Mouse (Mus musculus) frontal cortex, postnatal 36 days (tissue): ENCODE measurements around the gene Cdh13.
"Not testable (repeated sequence)": the region's sequence is repeated elsewhere in the genome, so short reads cannot be mapped to it uniquely, and the experiment has no call there.

ENCODE experiments used
- DNase-seq, 2 experiments: peaks; one replicate each; pipeline ENCODE4 v3.0.0; 2022; ENCODE audit warnings: low spot score in 2 of 2

The Cdh13 gene

DNA sequence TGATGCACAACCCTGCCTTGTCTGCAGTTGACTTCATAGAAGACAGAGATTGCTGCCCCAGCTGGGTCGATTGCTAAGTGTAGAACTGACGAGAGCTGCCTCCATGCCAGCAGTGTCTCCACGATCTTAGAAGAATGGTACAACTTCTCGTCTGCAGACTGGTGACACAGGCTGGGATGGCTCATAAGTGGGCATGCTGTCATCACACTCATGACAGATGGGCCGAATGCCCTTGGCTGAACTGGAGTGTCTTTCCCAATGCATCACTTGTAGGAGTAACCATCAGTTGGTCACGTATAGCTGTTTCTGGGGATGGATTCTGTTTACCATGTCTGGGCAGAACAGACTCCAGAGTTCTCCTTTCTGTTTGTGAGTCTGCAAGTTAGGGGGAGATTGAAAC lies 392.7 kb downstream of the Cdh13 start:
- no peak for DNase-seq

DNA sequence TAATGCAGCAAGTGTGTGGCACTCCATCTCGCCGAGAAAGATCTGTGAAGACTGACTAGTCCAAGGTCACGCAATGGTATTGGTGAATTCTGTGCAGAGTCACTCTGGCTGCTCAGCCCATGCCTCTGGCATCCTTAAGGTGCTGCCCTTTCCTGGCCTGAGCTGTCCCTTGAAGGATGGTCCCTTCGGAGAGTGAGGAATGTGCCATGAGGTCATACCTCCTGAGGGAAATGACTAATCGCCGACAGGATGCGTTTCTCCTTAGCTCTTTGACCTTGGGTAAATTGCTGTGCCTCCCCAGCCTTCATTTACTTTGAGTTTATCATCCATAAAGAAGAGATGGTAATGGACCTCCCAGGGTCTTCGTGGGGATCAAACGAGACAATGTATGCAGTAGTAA lies 395.8 kb downstream of the Cdh13 start:
- no peak for DNase-seq

DNA sequence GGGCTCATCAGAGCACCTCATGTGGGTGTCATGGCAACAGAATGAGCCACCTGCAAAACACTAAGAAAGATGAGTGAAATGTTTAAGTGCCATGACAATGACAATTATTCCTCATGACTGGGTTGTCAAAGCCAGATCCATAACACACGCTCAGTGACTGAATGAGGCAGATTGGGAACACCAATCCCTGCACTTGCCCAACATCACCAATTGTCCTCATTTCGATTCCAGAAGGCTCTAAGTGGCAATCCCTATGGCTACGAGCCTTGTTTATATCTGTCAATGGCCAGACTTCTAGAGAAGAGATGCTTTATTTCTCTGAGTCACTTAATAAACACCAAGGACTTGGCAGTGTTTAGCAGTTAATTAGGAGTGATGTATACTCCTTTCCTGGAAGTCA lies 399.9 kb downstream of the Cdh13 start:
- DNase-seq = no peak

DNA sequence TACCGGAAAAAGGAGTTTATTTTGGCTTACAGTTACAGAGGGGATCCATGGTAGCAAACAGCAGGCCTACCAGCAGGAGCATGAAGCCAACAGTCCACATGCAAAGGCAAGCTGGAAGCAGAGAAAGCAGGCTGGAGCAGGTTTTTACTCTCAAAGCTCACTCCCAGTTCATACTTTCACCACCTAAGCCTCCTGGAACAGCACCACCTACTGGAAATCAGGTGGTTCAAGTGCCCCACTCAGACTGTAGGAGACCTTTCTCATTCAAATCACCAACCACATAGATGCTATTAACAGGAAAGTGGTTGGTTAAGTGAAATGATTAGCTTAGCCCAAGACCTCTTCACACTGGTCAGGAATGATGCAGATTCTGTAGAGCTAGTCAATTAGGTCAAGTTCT lies 402.3 kb downstream of the Cdh13 start:
- DNase-seq = no peak

DNA sequence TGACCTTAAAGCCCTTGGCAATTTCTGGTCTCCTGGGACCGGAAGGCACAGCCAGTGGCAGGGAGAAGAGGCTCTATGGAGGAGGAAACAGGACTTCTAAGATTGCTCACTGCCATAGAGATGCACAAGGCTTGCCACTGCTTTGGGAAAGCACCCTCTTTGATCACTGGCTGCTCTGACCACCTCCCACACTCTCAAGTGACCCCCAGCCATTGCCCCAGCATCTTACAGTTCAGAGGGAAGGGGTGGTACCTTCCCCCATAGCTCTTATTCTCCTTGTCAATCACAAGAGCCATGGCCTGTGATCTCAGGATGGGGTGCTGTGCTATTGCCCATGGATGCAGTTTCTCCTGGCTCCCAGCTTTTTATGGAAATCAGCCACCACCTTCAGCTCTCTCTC lies 406.3 kb downstream of the Cdh13 start:
- DNase-seq = no peak

DNA sequence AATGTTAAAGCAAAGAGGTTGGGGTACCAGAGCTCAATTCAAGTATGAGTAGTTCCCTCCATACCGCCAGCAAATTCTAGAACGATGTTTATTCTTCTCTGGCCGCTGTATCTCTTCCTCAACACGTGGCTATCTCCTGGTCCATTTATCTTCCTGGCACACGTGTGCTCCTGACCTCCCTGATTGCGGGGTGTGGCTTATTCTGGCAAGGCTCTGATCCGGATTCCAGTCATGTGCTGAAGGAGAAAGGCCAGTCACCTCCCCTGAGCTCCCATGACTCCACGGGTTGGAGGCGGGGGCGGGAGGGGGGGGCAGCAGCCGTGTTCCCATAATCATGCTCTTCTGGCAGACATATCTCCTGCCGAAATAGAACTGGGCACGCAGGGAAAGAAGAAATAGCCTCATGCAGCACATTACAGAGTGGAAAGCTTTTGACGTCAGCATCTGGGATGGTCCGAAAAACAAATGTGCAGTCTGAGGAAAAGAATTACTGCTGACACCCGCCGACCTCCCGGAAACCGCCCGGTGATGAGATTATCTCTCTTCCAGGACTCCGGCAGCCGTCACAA lies 417.9 kb downstream of the Cdh13 start:
- DNase-seq = no peak

DNA sequence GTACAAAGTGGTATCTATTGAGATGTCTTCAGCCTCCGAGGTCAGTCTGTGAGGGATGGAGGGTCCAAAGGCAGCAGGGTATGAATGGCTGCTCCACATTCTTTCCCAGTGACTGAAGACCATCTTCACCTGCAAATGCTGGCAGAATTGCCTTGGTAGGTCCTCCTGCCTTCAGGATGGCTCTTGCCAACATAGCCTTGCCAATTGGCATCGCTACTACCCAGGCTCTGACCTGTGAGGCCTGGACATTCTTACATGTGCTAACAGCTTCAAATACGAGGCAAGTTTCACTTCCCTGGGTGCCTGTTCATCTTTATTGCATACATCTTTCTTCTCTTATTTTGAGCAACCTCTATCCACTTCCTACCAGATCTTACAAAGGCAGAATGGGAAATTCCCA lies 425.8 kb downstream of the Cdh13 start:
- no peak for DNase-seq

DNA sequence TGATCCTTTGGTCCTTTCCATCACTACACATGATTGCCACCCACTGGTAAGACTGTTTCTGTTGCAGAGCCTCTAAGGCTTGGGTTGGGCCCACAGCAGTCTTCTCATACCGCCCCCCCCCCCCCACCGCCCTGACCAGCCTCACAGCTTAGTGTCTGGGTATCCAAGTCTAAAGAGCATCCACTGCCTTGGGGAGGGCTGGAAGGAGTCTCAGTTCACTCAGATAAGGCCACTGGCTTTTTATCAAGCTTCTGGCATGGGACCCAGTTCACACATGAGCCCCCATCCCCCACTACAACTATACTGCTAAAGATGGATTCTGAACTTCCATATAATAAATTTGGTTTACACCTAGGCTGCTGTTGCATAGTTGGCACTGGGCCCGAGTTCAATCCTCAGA lies 428.1 kb downstream of the Cdh13 start:
- DNase-seq = no peak

DNA sequence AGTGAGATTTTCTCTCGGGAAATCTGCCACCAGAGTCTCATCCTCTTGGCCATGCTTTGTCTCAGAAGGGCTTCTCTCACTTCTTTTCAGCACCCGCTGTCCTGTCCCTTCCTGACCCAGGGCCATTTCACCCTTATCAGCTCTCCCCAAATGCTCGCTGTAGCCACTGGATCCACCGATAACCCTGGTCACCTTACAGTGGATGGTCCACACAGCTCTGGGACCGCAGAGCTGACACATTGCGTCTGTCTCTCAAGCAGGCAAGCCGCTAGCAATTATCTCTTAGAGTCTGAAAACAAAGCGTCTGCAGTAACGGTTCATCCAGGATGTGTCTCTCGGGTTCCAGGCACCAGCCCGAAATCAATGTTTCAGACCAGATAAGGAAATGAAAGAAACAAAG lies 429.6 kb downstream of the Cdh13 start:
- DNase-seq = no peak

DNA sequence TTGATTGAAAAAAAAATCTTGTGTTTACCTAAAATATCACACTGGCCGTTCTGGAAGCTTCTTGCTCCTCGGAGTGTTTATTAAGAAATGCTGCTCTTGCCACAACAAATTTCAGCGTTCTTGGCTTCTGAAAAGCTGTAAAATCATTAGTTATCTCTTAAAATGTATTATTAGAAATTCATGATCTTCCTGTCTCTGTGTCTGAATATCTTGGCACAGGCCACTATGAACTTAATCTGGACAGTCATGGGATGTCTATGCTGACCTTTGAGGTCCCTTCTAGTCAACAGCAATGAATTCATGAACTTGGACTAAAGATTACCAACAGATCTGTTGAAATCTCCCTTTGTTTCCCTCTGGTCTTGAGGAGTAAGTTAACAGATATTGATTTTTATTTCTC lies 430.1 kb downstream of the Cdh13 start:
- DNase-seq = no peak

DNA sequence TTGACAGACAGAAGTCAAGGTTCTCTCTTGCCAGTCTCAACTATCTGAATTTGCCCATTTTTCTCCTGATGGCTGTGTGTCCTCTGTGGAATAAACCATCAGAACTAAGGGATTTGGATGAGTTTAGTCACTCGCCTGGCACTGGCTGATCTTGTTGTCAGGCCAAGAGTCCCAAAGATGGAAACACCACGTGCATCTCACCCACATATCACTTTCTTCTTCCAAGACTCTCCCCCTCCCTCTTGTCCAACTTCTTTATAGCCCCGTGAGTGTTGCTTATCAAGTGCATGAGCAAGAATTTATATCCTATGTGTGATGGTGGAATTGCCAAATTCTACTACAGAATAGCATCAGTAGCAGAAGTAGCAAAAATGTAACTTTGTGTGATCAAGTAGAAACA lies 439.4 kb downstream of the Cdh13 start:
- DNase-seq = peak; percentile 47 to 80

DNA sequence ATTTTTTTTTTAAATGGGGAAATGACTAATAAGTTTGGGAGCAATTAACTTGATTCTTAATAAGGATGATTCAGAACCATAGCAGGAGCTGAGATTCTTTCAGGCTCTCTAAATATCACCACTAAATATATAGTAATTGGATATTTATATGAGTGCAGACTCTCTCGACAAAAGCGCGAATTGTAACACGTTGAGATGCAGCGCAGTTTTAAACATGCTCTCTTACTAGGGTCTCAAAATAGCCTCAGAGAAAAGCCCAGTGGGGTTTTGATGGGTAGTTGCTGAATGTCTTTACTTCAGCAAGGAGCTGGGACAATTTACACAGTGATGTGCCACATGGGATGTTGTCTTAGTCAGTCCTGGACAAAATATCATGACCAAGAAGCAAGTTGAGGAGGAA lies 442.1 kb downstream of the Cdh13 start:
- no peak for DNase-seq

DNA sequence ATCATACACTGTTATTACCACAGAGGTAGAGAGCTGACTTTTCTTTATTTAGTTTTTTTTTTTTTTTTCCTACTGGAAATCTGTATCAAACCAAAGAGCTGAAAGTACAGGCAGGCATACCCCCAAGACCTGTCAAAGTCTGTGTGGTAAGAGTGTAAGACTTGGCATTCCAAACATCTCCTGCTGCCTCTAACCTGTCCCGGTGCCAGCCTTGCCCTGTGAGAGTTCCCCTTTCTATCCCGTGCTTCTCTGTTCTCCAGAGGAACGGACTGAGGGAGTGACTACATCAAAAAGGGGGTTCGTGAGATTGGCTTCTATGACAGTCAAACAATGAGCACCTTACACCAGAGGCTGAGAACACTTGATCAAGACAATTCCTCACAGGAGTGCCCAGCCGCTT lies 458.2 kb downstream of the Cdh13 start:
- DNase-seq = no peak

DNA sequence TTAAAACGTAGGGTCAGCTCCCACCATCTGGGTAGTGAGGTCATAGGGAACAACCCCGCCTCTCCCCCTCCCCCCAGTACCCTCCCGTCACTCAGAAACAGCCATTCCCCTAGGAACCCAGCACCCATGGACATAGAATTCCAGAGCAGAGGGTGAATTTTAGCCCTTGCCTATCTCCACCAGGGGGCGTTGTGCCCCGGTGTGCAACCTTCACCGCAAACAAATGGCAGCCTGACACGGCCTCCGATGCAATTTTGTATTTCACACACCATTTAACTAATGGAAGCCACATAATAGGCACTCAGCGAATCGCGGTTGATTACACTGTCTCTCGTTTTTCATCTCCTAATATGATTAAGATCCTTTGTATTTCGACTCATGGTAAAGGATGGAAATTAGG lies 461.5 kb downstream of the Cdh13 start:
- no peak for DNase-seq

DNA sequence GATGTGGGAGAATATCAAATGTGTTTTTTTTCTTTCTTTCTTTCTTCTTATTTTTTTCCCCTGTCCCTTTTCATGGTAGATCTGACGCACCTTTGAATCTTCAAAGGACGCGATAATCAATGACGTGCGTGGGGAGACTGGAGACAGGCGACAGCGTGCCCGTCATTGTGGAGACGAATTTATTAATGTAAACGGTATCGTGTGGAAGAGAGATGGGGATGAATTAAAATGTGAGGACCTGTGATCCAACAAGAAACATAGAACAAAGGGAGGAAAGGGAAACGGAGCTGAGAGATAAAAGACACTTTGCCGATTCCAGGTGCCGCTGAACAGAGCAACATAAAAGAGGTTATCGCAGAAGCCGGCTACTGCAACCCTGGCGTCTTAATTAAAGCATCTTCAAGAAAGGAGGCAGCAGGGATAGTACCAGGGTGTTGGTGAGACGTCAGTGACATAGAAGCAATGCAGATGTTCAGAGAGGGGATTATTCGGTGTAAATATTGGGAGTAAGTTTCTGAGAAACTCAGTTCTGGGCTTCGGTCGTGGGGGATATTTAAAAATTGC lies 464.6 kb downstream of the Cdh13 start:
- no peak for DNase-seq

DNA sequence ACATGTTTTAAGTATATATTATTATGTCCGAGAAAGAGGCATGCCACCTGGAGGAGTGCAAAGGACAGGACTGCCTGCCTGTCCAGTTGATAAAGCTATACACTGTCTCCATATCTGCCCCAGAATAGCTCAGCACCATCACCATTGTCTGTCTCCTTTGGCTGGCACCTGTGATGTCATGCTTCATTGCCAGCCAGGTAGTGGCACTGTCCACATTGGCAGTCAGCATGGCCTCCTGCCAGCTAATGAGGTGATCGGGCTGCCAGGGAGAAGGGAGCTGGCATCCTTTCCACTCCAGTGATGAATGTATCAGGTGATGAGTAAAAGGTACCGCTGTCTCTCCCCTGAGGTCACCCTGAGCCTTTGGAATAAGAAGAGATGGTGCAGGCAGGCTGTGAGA lies 465.7 kb downstream of the Cdh13 start:
- DNase-seq = no peak

DNA sequence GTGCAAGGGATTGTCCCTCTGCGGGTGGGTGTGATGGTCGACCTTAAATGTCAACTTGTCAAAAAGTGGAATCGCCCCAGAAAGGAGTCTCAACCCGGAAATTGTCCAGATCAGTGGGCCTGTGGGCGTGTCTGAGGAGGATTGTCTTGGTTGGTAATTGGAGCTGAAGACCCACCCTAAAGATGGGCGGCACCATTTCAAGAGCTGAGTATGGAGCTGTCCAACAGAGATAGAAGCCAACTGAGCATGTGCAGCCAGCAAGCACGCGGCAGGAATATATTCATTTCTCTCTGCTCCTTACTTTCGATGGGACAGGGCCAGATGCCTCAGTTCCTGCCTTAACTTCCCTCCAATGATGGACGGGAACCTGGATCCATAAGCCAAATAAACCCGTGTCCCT lies 466.3 kb downstream of the Cdh13 start:
- DNase-seq = no peak

DNA sequence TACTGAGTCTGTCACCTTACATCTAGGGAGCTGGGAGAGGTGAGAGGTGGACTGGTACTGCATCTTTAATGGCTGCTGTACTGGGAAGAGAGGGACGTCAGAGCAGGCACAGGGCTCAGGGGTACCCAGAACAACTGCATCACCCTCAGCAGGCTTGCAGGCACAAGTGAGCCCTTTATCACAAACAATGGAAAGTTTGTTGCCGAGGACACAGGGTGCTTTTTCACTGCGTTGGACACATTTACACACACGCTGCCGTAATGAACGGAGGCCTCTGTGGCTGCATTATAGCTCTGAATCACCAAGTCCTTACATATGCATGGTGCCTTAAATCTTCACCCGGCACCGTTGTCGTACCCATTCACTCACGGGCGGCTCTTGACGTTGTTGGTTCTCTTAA lies 470.2 kb downstream of the Cdh13 start:
- peak; percentile 16 to 22 for DNase-seq

DNA sequence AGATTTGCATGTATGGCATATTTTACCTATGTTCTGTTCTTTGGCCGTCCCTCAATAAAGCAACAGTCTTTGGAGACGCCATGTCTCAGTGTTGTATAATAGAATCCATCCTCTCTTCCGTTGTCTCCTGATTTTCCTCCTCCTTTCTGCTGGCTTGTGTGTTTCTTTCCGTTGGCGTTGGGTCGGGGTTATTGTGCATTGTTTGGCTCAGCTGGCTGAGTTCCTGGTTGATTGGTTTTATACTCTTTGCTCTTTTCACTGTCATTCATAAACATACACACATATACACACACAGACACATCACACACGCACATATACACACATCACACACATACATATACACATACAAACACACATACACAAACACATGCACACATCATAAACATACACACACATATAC lies 470.6 kb downstream of the Cdh13 start:
- no peak for DNase-seq

DNA sequence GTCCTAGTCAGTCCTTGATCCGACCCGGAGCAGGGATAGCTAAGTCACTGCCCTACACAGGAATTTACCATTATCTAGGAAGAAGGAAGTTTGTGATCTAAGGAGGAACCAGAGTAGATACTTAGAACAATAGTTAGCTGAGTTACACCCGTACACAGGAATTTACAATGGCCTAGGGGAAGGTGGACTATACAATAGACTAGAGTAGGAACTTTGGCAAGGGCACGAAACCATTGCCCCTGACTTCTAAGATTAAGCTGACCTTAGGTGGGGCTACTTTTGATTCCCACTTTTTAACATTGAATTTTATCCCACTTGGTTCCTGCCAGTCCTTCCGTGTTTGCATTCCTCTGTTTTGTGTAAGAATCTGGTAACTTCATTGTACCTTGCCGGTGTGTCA lies 494.0 kb downstream of the Cdh13 start:
- DNase-seq = not testable (repeated sequence)

DNA sequence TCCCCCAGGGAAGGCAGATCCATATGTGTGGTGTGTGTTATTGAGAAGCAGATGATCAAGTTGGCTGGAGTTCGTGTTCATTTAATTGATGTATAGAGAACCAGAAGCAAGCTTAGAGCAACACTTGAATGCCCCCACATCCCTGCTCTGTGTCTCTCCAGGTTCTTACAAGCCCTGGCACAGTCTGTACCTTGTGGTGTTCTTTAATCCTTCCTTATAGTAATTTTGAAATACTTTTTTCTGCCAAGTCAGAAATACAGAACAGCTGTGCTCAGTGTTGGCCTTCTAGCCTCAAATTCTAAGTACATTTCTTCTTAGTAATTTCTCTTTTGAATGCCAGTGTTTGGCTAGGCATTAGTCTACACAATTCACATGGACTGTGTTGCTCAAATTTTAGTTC lies 494.8 kb downstream of the Cdh13 start:
- DNase-seq = no peak

DNA sequence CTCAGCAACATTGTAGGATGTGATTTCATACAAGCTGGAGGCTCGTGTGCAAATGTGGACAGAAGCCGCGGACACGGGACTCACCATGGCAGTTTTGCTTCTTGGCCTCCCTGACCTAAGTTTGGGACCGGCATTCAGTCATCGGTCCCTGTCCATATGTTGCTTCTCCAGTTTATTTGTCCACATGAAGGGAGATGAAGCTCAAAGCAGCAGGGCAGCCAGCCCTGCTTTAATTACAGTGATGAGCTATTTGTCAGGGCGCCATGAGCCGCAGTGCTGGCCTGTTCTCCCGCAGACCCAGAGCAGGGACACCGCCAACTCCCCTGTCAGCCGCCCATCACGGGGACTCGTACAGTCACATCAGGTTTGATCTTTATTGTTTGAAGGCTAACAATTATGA lies 502.1 kb downstream of the Cdh13 start:
- DNase-seq = no peak

DNA sequence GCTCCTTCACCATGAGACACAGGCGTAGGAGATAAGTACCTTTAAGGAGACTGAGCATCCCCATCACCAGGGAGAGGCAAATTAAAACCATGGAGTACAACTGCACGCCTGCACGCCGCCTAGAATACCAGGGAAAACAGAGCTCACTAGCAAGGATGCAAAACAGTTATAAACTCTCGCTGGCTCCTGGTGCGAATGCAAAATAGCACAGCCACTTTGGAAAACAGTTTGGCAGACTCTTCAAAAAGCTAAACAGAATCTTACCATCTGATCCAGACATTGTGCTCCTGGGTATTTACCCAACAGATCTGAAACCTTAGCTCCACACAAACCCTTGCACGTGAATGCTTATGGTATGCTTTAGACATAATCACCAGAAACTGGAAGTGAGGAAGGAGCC lies 506.1 kb downstream of the Cdh13 start:
- peak; percentile 29 to 51 for DNase-seq

DNA sequence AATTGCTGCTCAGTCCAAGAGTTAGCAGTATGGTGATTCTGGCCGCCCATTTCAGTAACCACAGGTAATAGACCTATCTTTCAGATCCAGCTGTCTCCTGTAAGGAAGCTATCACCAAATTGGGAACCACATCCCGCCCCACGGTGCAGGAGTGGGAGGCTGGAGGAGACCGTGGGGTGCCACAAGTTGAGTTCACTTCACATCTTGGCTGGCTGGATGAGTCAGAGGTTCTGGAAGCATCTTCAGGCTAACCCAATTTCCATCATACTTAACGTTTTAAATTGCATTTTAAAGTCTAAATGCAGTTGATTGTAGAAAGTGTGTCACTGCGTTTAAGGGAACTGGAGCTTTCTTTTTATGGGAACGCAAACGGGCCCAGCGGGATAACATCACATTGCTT lies 511.4 kb downstream of the Cdh13 start:
- DNase-seq = peak; percentile 62 to 65
